Mouse (Mus musculus): Measurements from ENCODE around the gene Gm42421. TPM values are rescaled to one million over a fixed set of nuclear protein-coding genes. Genes with fewer than 3 reads are reported as not detected.

Gene Gm42421
- polyA plus RNA-seq, 1 experiment from 2014 or later, result 0.78 TPM

- WGBS, result 36% methylated on average over 5 of the region's 5 CpGs
- H3K9me3 ChIP-seq (replicated peaks; ENCODE audit: low read length), result no peaks in the 10 kb centered on the region
- H3K4me1 ChIP-seq (replicated peaks; ENCODE audit: insufficient read depth, low read length), result no peaks in the 10 kb centered on the region
- peak; percentile 77 for TF ChIP-seq CTCF (IDR thresholded peaks at IDR 0.05; ENCODE audit: low read depth)
- DNase-seq (ENCODE audit: low spot score) (peak; percentile 82), ATAC-seq (replicated peaks; ENCODE audit: low FRiP score, low read depth) (no peak)
- H3K36me3 ChIP-seq (ENCODE audit: insufficient read depth, low read length), result peaks cover 34% of the 10 kb centered on the region; the same call in 1 of the 2 replicates
- H3K9ac ChIP-seq (ENCODE audit: low read depth, low read length), result no peak overlapping the region
- H3K27ac ChIP-seq, result no peak overlapping the region
- no peak overlapping the region for H3K4me2 ChIP-seq (ENCODE audit: low read length)
- no peaks in the 10 kb centered on the region for H3K27me3 ChIP-seq (ENCODE audit: insufficient read depth, low read length)
- H3K4me3 ChIP-seq (replicated peaks; ENCODE audit: low read depth, low read length), result no peak overlapping the region
Measured at GRCm38 (mm10) chr5:143917418-143917817, 10.6 kb upstream of the Gm42421 start.

- 92% methylated on average over 3 of the region's 3 CpGs for WGBS
- no peak overlapping the region for H3K4me2 ChIP-seq (ENCODE audit: low read length)
- no peaks in the 10 kb centered on the region for H3K9me3 ChIP-seq (replicated peaks; ENCODE audit: low read length)
- H3K4me3 ChIP-seq (replicated peaks; ENCODE audit: low read depth, low read length), result no peak overlapping the region
- H3K9ac ChIP-seq (ENCODE audit: low read depth, low read length), result no peak overlapping the region
- no peaks in the 10 kb centered on the region for H3K4me1 ChIP-seq (replicated peaks; ENCODE audit: insufficient read depth, low read length)
- peaks cover 37% of the 10 kb centered on the region; the same call in 1 of the 2 replicates for H3K36me3 ChIP-seq (ENCODE audit: insufficient read depth, low read length)
- H3K27ac ChIP-seq, result no peak overlapping the region
- DNase-seq (ENCODE audit: low spot score) (no peak), ATAC-seq (replicated peaks; ENCODE audit: low FRiP score, low read depth) (no peak)
- no peak for TF ChIP-seq CTCF (IDR thresholded peaks at IDR 0.05; ENCODE audit: low read depth)
- no peaks in the 10 kb centered on the region for H3K27me3 ChIP-seq (ENCODE audit: insufficient read depth, low read length)
Measured at GRCm38 (mm10) chr5:143918120-143918519, 9.9 kb upstream of the Gm42421 start.

GRCm38 (mm10) chr5:143924781-143925452 lies 3.1 kb upstream of the Gm42421 start:
- H3K27me3 ChIP-seq (ENCODE audit: insufficient read depth, low read length), result no peaks in the 10 kb centered on the region
- no peaks in the 10 kb centered on the region for H3K9me3 ChIP-seq (replicated peaks; ENCODE audit: low read length)
- no peak overlapping the region for H3K9ac ChIP-seq (ENCODE audit: low read depth, low read length)
- no peak for ATAC-seq (replicated peaks; ENCODE audit: low FRiP score, low read depth)
- no peak overlapping the region for H3K27ac ChIP-seq
- no peak for TF ChIP-seq CTCF (IDR thresholded peaks at IDR 0.05; ENCODE audit: low read depth)
- no peak overlapping the region for H3K4me3 ChIP-seq (replicated peaks; ENCODE audit: low read depth, low read length)
- no peak for DNase-seq (ENCODE audit: low spot score)
- H3K4me1 ChIP-seq (replicated peaks; ENCODE audit: insufficient read depth, low read length), result no peaks in the 10 kb centered on the region
- H3K36me3 ChIP-seq (ENCODE audit: insufficient read depth, low read length), result peaks cover 56% of the 10 kb centered on the region
- no peak overlapping the region for H3K4me2 ChIP-seq (ENCODE audit: low read length)
- 93% methylated on average over 6 of the region's 6 CpGs for WGBS

GRCm38 (mm10) chr5:143929291-143929690 lies 1.3 kb downstream of the Gm42421 start:
- H3K4me1 ChIP-seq (replicated peaks; ENCODE audit: insufficient read depth, low read length), result no peaks in the 10 kb centered on the region
- no peak for DNase-seq (ENCODE audit: low spot score)
- H3K36me3 ChIP-seq (ENCODE audit: insufficient read depth, low read length), result peaks cover 49% of the 10 kb centered on the region
- no peaks in the 10 kb centered on the region for H3K27me3 ChIP-seq (ENCODE audit: insufficient read depth, low read length)
- no peak overlapping the region for H3K4me2 ChIP-seq (ENCODE audit: low read length)
- H3K9me3 ChIP-seq (replicated peaks; ENCODE audit: low read length), result no peaks in the 10 kb centered on the region
- no peak overlapping the region for H3K9ac ChIP-seq (ENCODE audit: low read depth, low read length)
- no peak for ATAC-seq (replicated peaks; ENCODE audit: low FRiP score, low read depth)
- TF ChIP-seq CTCF (IDR thresholded peaks at IDR 0.05; ENCODE audit: low read depth), result no peak
- no peak overlapping the region for H3K27ac ChIP-seq
- no peak overlapping the region for H3K4me3 ChIP-seq (replicated peaks; ENCODE audit: low read depth, low read length)
- 91% methylated on average over 4 of the region's 4 CpGs for WGBS

DNA sequence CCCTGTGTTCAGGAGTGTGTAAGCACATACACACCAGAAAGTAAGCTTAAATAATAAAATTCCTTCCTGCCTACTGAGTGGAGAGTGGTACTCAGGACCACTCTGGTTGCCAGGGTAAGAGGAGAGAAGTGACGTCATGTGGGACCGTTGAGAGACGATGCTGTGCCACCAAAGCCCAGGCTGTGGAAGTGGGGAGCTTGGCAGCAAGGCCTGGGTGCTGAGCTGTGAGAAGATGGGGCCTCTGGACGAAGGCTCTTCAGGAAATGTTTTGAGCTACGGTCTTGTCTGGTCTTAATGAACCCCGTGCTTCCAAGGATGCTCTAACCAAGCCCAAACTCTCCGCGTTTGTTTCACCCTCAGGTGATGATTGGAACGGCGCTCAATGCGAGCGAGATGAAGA lies 2.7 kb downstream of the Gm42421 start:
- Histone ChIP-seq H3K4me3 (replicated peaks; ENCODE audit: low read depth, low read length) (no peak overlapping the region), H3K4me1 (replicated peaks; ENCODE audit: insufficient read depth, low read length) (no peaks in the 10 kb centered on the region), H3K27me3 (ENCODE audit: insufficient read depth, low read length) (no peaks in the 10 kb centered on the region), H3K4me2 (ENCODE audit: low read length) (no peak overlapping the region), H3K27ac (no peak overlapping the region), H3K36me3 (ENCODE audit: insufficient read depth, low read length) (peaks cover 35% of the 10 kb centered on the region), H3K9me3 (replicated peaks; ENCODE audit: low read length) (no peaks in the 10 kb centered on the region), H3K9ac (ENCODE audit: low read depth, low read length) (no peak overlapping the region)
- TF ChIP-seq CTCF (IDR thresholded peaks at IDR 0.05; ENCODE audit: low read depth), result no peak
- ATAC-seq (replicated peaks; ENCODE audit: low FRiP score, low read depth) (no peak), DNase-seq (ENCODE audit: low spot score) (no peak)
- WGBS, result 96% methylated on average over 12 of the region's 12 CpGs

GRCm38 (mm10) chr5:143931863-143932580 lies 4.0 kb downstream of the Gm42421 start:
- no peak overlapping the region for H3K4me2 ChIP-seq (ENCODE audit: low read length)
- no peak for TF ChIP-seq CTCF (IDR thresholded peaks at IDR 0.05; ENCODE audit: low read depth)
- no peaks in the 10 kb centered on the region for H3K4me1 ChIP-seq (replicated peaks; ENCODE audit: insufficient read depth, low read length)
- H3K9ac ChIP-seq (ENCODE audit: low read depth, low read length), result no peak overlapping the region
- WGBS, result 87% methylated on average over 6 of the region's 6 CpGs
- peaks cover 28% of the 10 kb centered on the region for H3K36me3 ChIP-seq (ENCODE audit: insufficient read depth, low read length)
- DNase-seq (ENCODE audit: low spot score) (no peak), ATAC-seq (replicated peaks; ENCODE audit: low FRiP score, low read depth) (no peak)
- H3K27me3 ChIP-seq (ENCODE audit: insufficient read depth, low read length), result no peaks in the 10 kb centered on the region
- H3K4me3 ChIP-seq (replicated peaks; ENCODE audit: low read depth, low read length), result no peak overlapping the region
- H3K9me3 ChIP-seq (replicated peaks; ENCODE audit: low read length), result no peaks in the 10 kb centered on the region
- no peak overlapping the region for H3K27ac ChIP-seq

Measured in kidney, postnatal 0 days (tissue).